Mouse (Mus musculus): ENCODE data around the gene Celf5.

Gene Celf5

GRCm38 (mm10) chr10:81482533-81482889 is at the start of gene Celf5:
Celf5 (minus strand) TSS chr10:81482709.
- ATAC-seq (ENCODE audit: low TSS enrichment): peak; percentile 29; the same call in 1 of the 2 replicates

GRCm38 (mm10) chr10:81526779-81527178 is 44.3 kb upstream of the Celf5 start:
- ATAC-seq (ENCODE audit: low TSS enrichment): peak; percentile 41; the same call in 1 of the 2 replicates

GRCm38 (mm10) chr10:81525017-81525694 is 42.6 kb upstream of the Celf5 start:
- no peak for ATAC-seq (ENCODE audit: low TSS enrichment)

GRCm38 (mm10) chr10:81524051-81524605 is 41.6 kb upstream of the Celf5 start, which contains the start of gene Gna15:
Gna15 (minus strand) TSS chr10:81524225.
- peak; percentile 17; the same call in 1 of the 2 replicates for ATAC-seq (ENCODE audit: low TSS enrichment)

GRCm38 (mm10) chr10:81523570-81523969 is 41.1 kb upstream of the Celf5 start:
- no peak for ATAC-seq (ENCODE audit: low TSS enrichment)

GRCm38 (mm10) chr10:81523142-81523541 is 40.6 kb upstream of the Celf5 start:
- no peak for ATAC-seq (ENCODE audit: low TSS enrichment)

GRCm38 (mm10) chr10:81519978-81520365 is 37.5 kb upstream of the Celf5 start:
- no peak for ATAC-seq (ENCODE audit: low TSS enrichment)

- ATAC-seq (ENCODE audit: low TSS enrichment): no peak
Observed at GRCm38 (mm10) chr10:81519227-81519977, 36.9 kb upstream of the Celf5 start.

GRCm38 (mm10) chr10:81518546-81518945 is 36.0 kb upstream of the Celf5 start:
- ATAC-seq (ENCODE audit: low TSS enrichment): no peak

- ATAC-seq (ENCODE audit: low TSS enrichment): no peak
Observed at GRCm38 (mm10) chr10:81517227-81517626, 34.7 kb upstream of the Celf5 start.

- no peak for ATAC-seq (ENCODE audit: low TSS enrichment)
Observed at GRCm38 (mm10) chr10:81513798-81514197, 31.3 kb upstream of the Celf5 start.

GRCm38 (mm10) chr10:81510246-81510810 is 27.8 kb upstream of the Celf5 start:
- ATAC-seq (ENCODE audit: low TSS enrichment): no peak

- no peak for ATAC-seq (ENCODE audit: low TSS enrichment)
Observed at GRCm38 (mm10) chr10:81507691-81508489, 25.4 kb upstream of the Celf5 start.

- no peak for ATAC-seq (ENCODE audit: low TSS enrichment)
Observed at GRCm38 (mm10) chr10:81507095-81507494, 24.6 kb upstream of the Celf5 start.

- no peak for ATAC-seq (ENCODE audit: low TSS enrichment)
Observed at GRCm38 (mm10) chr10:81505016-81505664, 22.6 kb upstream of the Celf5 start.

- peak; percentile 80 for ATAC-seq (ENCODE audit: low TSS enrichment)
Observed at GRCm38 (mm10) chr10:81502658-81503057, 20.1 kb upstream of the Celf5 start.

- ATAC-seq (ENCODE audit: low TSS enrichment): no peak
Observed at GRCm38 (mm10) chr10:81501863-81502262, 19.4 kb upstream of the Celf5 start.

- no peak for ATAC-seq (ENCODE audit: low TSS enrichment)
Observed at GRCm38 (mm10) chr10:81500032-81500431, 17.5 kb upstream of the Celf5 start, which contains the start of gene S1pr4. S1pr4 (minus strand) TSS chr10:81500132.

GRCm38 (mm10) chr10:81499250-81499901 is 16.9 kb upstream of the Celf5 start:
- ATAC-seq (ENCODE audit: low TSS enrichment): no peak

Measured in frontal cortex, adult (tissue).